Mouse (Mus musculus) spleen, adult 18-20 months (tissue): ENCODE results near the gene Casz1.

Experiments used
- DNase-seq, 2 experiments: peaks; one replicate each; pipeline ENCODE4 v3.0.0; 2022; ENCODE audit warnings: mixed read lengths in 2 of 2

The Casz1 gene

GRCm38 (mm10) chr4:148804137-148804779, at the start of gene Casz1:
Casz1 (plus strand) TSS chr4:148804429.
- DNase-seq = peak in 1 of 2 experiments; percentile 14

GRCm38 (mm10) chr4:148758863-148759262, 45.4 kb upstream of the Casz1 start:
- no peak for DNase-seq

GRCm38 (mm10) chr4:148760152-148760551, 44.1 kb upstream of the Casz1 start:
- DNase-seq = no peak

GRCm38 (mm10) chr4:148766021-148766775, 38.0 kb upstream of the Casz1 start:
- DNase-seq = no peak

DNA sequence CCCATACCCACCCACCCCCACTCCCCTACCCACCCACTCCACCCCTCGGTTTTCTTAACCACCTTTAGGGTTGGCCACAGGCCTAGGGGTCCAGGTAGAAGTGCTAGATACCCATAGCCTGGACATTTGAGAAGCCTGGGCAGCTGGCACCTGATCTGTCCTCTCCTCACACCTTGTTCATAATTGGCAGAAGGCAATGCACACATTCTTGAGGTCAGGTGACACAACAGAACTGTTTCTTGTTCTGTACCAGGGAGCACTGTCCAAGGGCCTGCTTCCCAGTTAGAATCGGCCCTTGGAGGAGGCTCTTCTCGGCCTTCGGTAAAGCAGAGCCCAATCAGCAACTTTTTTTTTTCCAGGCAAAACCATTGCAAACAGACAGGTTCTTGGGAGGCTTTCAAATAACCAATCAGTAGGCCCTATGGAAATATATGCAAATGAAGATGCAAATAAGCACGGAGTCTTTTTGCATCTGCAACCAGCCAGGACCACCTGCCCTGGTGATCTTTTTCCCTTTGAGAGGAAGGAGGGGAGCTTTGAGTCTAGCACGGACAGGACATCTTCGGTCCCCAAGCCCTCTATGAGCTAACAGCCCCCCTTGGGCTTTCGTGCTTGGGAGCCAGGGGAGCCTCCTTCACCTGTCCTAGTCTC, 36.4 kb upstream of the Casz1 start:
- DNase-seq = no peak

DNA sequence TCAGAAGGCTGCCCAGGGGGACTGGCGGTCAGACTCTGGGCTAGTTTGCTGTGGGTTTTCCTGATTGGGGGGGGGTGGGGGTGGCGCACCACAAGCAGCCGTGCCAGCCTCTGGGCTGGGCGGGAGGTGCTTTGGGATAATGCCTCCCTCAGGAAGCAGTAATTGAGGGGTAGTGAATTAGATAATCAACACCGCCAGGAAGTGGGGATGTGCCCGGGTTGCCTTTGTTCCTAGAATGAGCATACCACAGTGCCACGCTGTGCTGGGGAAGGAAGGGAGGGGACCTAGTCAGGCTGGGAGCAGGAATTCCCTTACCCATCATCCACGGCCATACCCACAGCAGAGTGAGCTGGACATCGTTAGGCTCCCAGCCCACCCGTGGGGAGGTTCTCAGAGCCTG, 35.6 kb upstream of the Casz1 start:
- DNase-seq = no peak

DNA sequence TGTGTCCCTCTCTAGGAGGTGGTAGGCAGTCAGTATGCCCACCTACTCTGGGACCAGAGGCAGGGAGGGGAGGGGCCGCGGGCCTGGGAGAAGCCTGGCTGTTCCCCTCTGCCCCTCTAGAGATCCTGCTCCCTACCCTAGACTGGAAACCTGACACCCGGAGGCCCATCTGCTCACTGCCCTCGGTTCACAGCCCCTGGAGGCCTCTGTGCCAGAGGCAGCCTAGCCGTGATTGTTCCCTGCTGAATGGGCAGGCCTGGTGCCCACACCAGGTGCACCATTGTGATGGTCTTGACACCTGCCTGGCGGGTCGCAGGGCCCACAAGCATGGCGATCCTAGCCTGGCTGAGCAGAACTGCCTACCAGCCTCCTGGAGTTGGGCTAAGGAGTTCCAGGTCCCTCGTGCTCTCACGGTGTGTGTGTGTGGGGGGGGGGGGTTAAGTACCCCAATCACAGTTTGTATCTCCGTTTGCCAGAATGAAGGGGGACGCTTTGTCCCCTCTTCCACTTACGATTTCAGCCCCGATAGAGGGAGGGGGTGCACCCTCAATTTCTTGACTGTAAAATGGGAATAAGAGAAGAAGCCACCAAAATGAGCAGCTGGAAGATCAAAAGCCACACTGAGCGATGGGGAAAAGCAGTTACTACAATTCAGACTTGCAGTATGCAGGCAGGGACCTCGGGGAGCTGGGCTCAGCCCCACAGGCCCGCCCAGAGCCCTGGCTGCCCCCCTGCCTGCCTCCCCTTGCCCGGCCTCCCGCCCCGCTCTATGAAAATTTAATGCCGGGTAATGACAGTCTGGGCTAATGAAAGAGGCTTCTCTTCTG, 33.4 kb upstream of the Casz1 start:
- DNase-seq = no peak

GRCm38 (mm10) chr4:148771409-148771929, 32.8 kb upstream of the Casz1 start:
- DNase-seq = no peak

DNA sequence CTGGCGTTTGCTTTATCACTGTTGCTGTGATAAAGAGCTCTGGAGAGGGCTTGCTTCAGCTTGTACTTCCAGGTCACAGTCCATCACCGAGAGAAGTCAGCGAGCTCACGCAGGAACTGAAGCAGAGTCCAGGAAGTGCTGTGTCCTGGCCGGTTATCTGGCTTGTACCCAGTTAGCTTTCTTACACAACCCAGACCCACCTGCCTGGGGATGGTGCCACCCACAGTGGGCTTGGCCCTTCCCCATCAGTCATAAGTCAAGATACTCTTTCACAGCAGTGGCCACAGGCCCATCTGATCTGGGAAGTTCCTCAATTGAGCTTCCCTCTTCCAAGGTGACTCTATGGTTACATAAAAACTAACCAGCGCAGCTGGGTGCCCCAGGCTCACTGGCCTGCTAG, 31.6 kb upstream of the Casz1 start:
- no peak for DNase-seq

GRCm38 (mm10) chr4:148774036-148774435, 30.2 kb upstream of the Casz1 start:
- DNase-seq = no peak

GRCm38 (mm10) chr4:148775476-148776269, 28.6 kb upstream of the Casz1 start:
- DNase-seq = no peak

- DNase-seq = no peak
Measured at GRCm38 (mm10) chr4:148780097-148780621, 24.1 kb upstream of the Casz1 start.

- no peak for DNase-seq
Measured at GRCm38 (mm10) chr4:148781516-148781915, 22.7 kb upstream of the Casz1 start.

DNA sequence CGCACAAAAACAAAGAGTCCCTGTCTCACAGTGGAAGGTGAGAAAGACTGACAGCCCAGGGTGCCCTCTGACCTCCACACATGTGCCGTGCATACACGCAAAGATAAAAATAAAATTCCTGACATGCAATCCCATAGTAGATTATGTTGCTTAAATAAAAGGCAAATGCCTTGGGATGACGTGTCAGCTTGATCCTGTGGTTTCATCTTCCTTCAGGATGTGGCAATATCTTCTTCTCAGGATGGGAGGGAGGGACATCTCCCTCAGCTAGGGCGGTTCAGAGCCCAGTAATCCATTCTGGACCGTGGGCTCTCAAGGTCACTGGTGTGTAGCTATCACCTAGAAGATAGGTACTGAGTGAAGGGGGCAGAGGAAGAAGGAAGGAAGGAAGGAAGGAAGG, 21.3 kb upstream of the Casz1 start:
- DNase-seq = no peak

GRCm38 (mm10) chr4:148783760-148784159, 20.5 kb upstream of the Casz1 start:
- no peak for DNase-seq

GRCm38 (mm10) chr4:148785053-148785567, 19.1 kb upstream of the Casz1 start:
- DNase-seq = no peak

DNA sequence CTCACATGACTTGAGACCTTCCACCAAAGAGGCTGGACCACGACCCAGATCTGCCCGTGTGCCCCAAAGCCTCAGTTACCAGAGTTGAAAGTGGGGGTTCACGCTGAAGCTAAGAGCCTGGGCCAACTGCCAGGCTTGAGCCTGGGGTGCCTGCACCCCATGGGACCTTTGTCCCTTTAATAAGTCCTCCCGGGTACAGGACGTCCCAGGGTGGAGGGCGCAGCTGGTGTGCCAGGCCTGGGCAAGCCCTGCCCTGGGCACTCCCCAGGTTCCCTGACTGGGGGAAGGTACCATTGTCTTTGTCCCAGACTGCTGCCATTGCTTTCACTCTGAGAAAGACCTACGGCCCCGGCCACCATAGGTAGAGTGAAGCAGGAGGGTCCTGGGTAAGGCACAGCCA, 18.2 kb upstream of the Casz1 start:
- DNase-seq = no peak

GRCm38 (mm10) chr4:148790940-148791339, 13.3 kb upstream of the Casz1 start:
- no peak for DNase-seq

- no peak for DNase-seq
Measured at GRCm38 (mm10) chr4:148795038-148795437, 9.2 kb upstream of the Casz1 start.

- DNase-seq = no peak
Measured at GRCm38 (mm10) chr4:148797475-148798324, 6.5 kb upstream of the Casz1 start.
